ENCODE assay signal across 11 mouse cellular contexts in the genomic region with DNA sequence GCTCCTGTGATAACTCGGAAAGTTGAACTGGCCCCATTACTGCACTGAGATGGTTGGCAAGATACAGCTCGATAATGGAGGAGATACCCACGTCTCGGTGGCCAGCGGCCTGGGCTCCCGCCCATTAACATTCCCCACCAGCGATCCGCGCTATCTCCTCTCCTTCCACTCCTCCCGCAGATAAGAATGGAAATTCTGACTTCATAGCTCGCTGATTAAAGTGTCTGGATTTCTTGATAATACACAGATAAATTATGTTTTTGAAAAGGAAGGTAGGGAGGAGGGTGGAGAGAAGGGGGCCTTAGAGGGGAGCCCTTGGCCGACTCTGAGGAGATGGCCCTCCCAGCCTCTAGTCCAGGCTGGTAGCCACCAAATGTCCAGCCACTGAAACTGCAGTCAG. TPM values are rescaled to one million over a fixed set of nuclear protein-coding genes. Genes with fewer than 3 reads are reported as not detected.
DNase-seq lines count a peak whose midpoint lies in the region; ATAC-seq and TF ChIP-seq lines count a peak whose summit lies in the region.
"Had no signal": no experiment of that assay in that cellular context is flagged by ENCODE, and none has a peak within 500 bp of the region (broad histone marks: within the 10 kb centered on the region; RNA-seq: fewer than 3 reads in every experiment).

No protein-coding gene starts in this region.

- WGBS in embryonic facial prominence, embryonic 12.5 days = 75% methylated on average over 12 of the region's 12 CpGs
- WGBS in embryonic facial prominence, embryonic 10.5 days = 85% methylated on average over 12 of the region's 12 CpGs
- 81% methylated on average over 12 of the region's 12 CpGs for WGBS in hindbrain, embryonic 11.5 days
- WGBS in hindbrain, embryonic 16.5 days = 70% methylated on average over 12 of the region's 12 CpGs
- 71% methylated on average over 12 of the region's 12 CpGs for WGBS in hindbrain, embryonic 12.5 days
- WGBS in liver, embryonic 14.5 days (ENCODE audit: insufficient replicate concordance) = 14% methylated on average over 12 of the region's 12 CpGs

- H3K36me3 ChIP-seq in embryonic facial prominence, embryonic 12.5 days = no peaks in the 10 kb centered on the region
- H3K36me3 ChIP-seq in embryonic facial prominence, embryonic 10.5 days (replicated peaks) = no peaks in the 10 kb centered on the region
- H3K36me3 ChIP-seq in hindbrain, embryonic 11.5 days (ENCODE audit: control insufficient read depth, insufficient read depth, low read length) = no peaks in the 10 kb centered on the region
- H3K36me3 ChIP-seq in hindbrain, embryonic 16.5 days (ENCODE audit: control insufficient read depth, insufficient read depth, low read length) = no peaks in the 10 kb centered on the region
- H3K36me3 ChIP-seq in hindbrain, embryonic 12.5 days = no peaks in the 10 kb centered on the region
- H3K36me3 ChIP-seq in liver, embryonic 14.5 days (replicated peaks; ENCODE audit: control insufficient read depth, insufficient read depth, low read depth) = peaks cover 51% of the 10 kb centered on the region

- no peak overlapping the region for H3K4me3 ChIP-seq in embryonic facial prominence, embryonic 12.5 days
- H3K4me3 ChIP-seq in embryonic facial prominence, embryonic 10.5 days = no peak overlapping the region
- no peak overlapping the region for H3K4me3 ChIP-seq in hindbrain, embryonic 11.5 days (ENCODE audit: low read depth, low read length)
- no peak overlapping the region for H3K4me3 ChIP-seq in hindbrain, embryonic 16.5 days (ENCODE audit: low read length)
- H3K4me3 ChIP-seq in hindbrain, embryonic 12.5 days = no peak overlapping the region
- H3K4me3 ChIP-seq in liver, embryonic 14.5 days (ENCODE audit: insufficient read depth in 1 of 2, low read depth in 2 of 2, low read length in 2 of 2) = peak overlapping the region in 1 of 2 experiments; percentile 4; a peak in 2 of 4 replicates
- H3K4me3 ChIP-seq: heart, adult 2 months had no signal

- TF ChIP-seq EP300 in liver, embryonic 14.5 days (IDR thresholded peaks at IDR 0.05; ENCODE audit: low read depth) = peak; percentile 54

- H3K4me1 ChIP-seq in embryonic facial prominence, embryonic 12.5 days = peaks cover 19% of the 10 kb centered on the region
- peaks cover 87% of the 10 kb centered on the region for H3K4me1 ChIP-seq in embryonic facial prominence, embryonic 10.5 days
- H3K4me1 ChIP-seq in hindbrain, embryonic 11.5 days (replicated peaks; ENCODE audit: control insufficient read depth, insufficient read depth, low read length) = peaks cover 8% of the 10 kb centered on the region
- H3K4me1 ChIP-seq in hindbrain, embryonic 16.5 days (ENCODE audit: control insufficient read depth, insufficient read depth, low read depth, low read length) = peaks cover 10% of the 10 kb centered on the region
- peaks cover 61% of the 10 kb centered on the region for H3K4me1 ChIP-seq in hindbrain, embryonic 12.5 days
- peaks cover 95 to 99% of the 10 kb centered on the region in 2 experiments for H3K4me1 ChIP-seq in liver, embryonic 14.5 days (replicated peaks; ENCODE audit: control insufficient read depth in 2 of 2, insufficient read depth in 2 of 2, low read length in 1 of 2)

- TF ChIP-seq CTCF in liver, embryonic 14.5 days (IDR thresholded peaks at IDR 0.05; ENCODE audit: low read depth) = no peak

- DNase-seq in embryonic facial prominence, embryonic 10.5 days (ENCODE audit: low spot score) = no peak
- DNase-seq in hindbrain, embryonic 11.5 days (ENCODE audit: low spot score) = no peak
- no peak for DNase-seq in liver, embryonic 14.5 days (ENCODE audit: low read depth in 3 of 3, low spot score in 3 of 3)
- DNase-seq in spleen, postnatal 14 days (ENCODE audit: low spot score in 2 of 2) = no peak
- DNase-seq: adrenal gland, postnatal 25 days; cerebellum, postnatal 36 days had no signal

- no peaks in the 10 kb centered on the region for H3K27me3 ChIP-seq in embryonic facial prominence, embryonic 12.5 days
- peaks cover 47% of the 10 kb centered on the region for H3K27me3 ChIP-seq in embryonic facial prominence, embryonic 10.5 days (replicated peaks; ENCODE audit: low read depth, poor library complexity, severe bottlenecking)
- no peaks in the 10 kb centered on the region for H3K27me3 ChIP-seq in hindbrain, embryonic 11.5 days (ENCODE audit: control insufficient read depth, insufficient read depth, low read length)
- H3K27me3 ChIP-seq in hindbrain, embryonic 16.5 days (replicated peaks; ENCODE audit: control insufficient read depth, insufficient read depth, low read length) = no peaks in the 10 kb centered on the region
- peaks cover 19% of the 10 kb centered on the region; the same call in 1 of the 2 replicates for H3K27me3 ChIP-seq in hindbrain, embryonic 12.5 days
- no peaks in the 10 kb centered on the region for H3K27me3 ChIP-seq in liver, embryonic 14.5 days (ENCODE audit: control insufficient read depth, insufficient read depth, low read length)

- H3K4me2 ChIP-seq in embryonic facial prominence, embryonic 12.5 days (replicated peaks) = no peak overlapping the region
- no peak overlapping the region for H3K4me2 ChIP-seq in hindbrain, embryonic 11.5 days (replicated peaks; ENCODE audit: low read depth, low read length)
- no peak overlapping the region for H3K4me2 ChIP-seq in hindbrain, embryonic 16.5 days (ENCODE audit: low read length)
- H3K4me2 ChIP-seq in hindbrain, embryonic 12.5 days (replicated peaks) = no peak overlapping the region
- H3K4me2 ChIP-seq in liver, embryonic 14.5 days (ENCODE audit: low read depth) = peak overlapping the region; percentile 93

- no peak for ATAC-seq in embryonic facial prominence, embryonic 12.5 days (ENCODE audit: insufficient number of reproducible peaks, insufficient read depth, low FRiP score, low TSS enrichment)
- ATAC-seq in hindbrain, embryonic 11.5 days (ENCODE audit: low FRiP score) = no peak
- ATAC-seq in hindbrain, embryonic 16.5 days = no peak
- ATAC-seq in hindbrain, embryonic 12.5 days (ENCODE audit: low FRiP score) = no peak
- no peak for ATAC-seq in liver, embryonic 14.5 days (ENCODE audit: insufficient read depth)
- ATAC-seq in frontal cortex, adult (ENCODE audit: low TSS enrichment) = no peak

- H3K27ac ChIP-seq in embryonic facial prominence, embryonic 12.5 days = no peak overlapping the region
- no peak overlapping the region for H3K27ac ChIP-seq in embryonic facial prominence, embryonic 10.5 days (replicated peaks)
- peak overlapping the region; percentile 56 for H3K27ac ChIP-seq in hindbrain, embryonic 11.5 days (ENCODE audit: low read depth, low read length)
- no peak overlapping the region for H3K27ac ChIP-seq in hindbrain, embryonic 16.5 days (ENCODE audit: low read depth, low read length)
- H3K27ac ChIP-seq in hindbrain, embryonic 12.5 days = peak overlapping the region; percentile 57
- H3K27ac ChIP-seq in liver, embryonic 14.5 days = peak overlapping the region; percentile 88
- H3K27ac ChIP-seq: heart, adult 2 months had no signal

- H3K9ac ChIP-seq in embryonic facial prominence, embryonic 12.5 days = 0 out of 2 replicates have a peak overlapping the region, but pooled peaks have one; percentile 32
- no peak overlapping the region for H3K9ac ChIP-seq in hindbrain, embryonic 11.5 days (ENCODE audit: low read depth, low read length)
- H3K9ac ChIP-seq in hindbrain, embryonic 16.5 days (ENCODE audit: low read depth, low read length) = no peak overlapping the region; the same call in 1 of the 2 replicates
- no peak overlapping the region for H3K9ac ChIP-seq in hindbrain, embryonic 12.5 days
- H3K9ac ChIP-seq in liver, embryonic 14.5 days (replicated peaks) = peak overlapping the region; percentile 72

- H3K9me3 ChIP-seq in embryonic facial prominence, embryonic 12.5 days = no peaks in the 10 kb centered on the region
- no peaks in the 10 kb centered on the region for H3K9me3 ChIP-seq in embryonic facial prominence, embryonic 10.5 days
- no peaks in the 10 kb centered on the region for H3K9me3 ChIP-seq in hindbrain, embryonic 11.5 days (ENCODE audit: control insufficient read depth, low read length)
- no peaks in the 10 kb centered on the region for H3K9me3 ChIP-seq in hindbrain, embryonic 16.5 days (ENCODE audit: control insufficient read depth, low read length)
- no peaks in the 10 kb centered on the region for H3K9me3 ChIP-seq in hindbrain, embryonic 12.5 days (replicated peaks)
- no peaks in the 10 kb centered on the region for H3K9me3 ChIP-seq in liver, embryonic 14.5 days (ENCODE audit: control insufficient read depth, low read length)

RNA-seq across cellular contexts. Expression of gene Zfpm1, which starts 9.1 kb away (rescaled TPM):
- 2.1 and 2.8 TPM in 2 replicates for polyA plus RNA-seq in embryonic facial prominence, embryonic 12.5 days (2016; fragmentation: Nextera tagmentation; extraction: Ambion mirVana)
- 1.5 and 2.0 TPM in 2 replicates for polyA plus RNA-seq in embryonic facial prominence, embryonic 10.5 days (2016; fragmentation: Nextera tagmentation; extraction: Ambion mirVana)
- 1.6 and 1.9 TPM in 2 replicates for polyA plus RNA-seq in hindbrain, embryonic 11.5 days (2014; fragmentation: Nextera tagmentation; extraction: Ambion mirVana)
- 0.75 and 1.2 TPM in 2 replicates for polyA plus RNA-seq in hindbrain, embryonic 16.5 days (2015; fragmentation: Nextera tagmentation; extraction: Ambion mirVana)
- polyA plus RNA-seq in hindbrain, embryonic 12.5 days (2016; fragmentation: Nextera tagmentation; extraction: Ambion mirVana) = 2.5 and 3.3 TPM in 2 replicates
- 69.6 and 80.3 TPM in 2 replicates for polyA plus RNA-seq in liver, embryonic 14.5 days (2012; rRNA removed)
- polyA plus RNA-seq in liver, embryonic 14.5 days (2014; fragmentation: Nextera tagmentation; extraction: Ambion mirVana) = 13.3 and 16.2 TPM in 2 replicates

Comparison
In these comparisons a context has a peak if more than half of its experiments do, and no peak if none do; other contexts are left out.
1. H3K27ac ChIP-seq: peak in hindbrain, embryonic 11.5 days (single experiment), hindbrain, embryonic 12.5 days (single experiment) and liver, embryonic 14.5 days (single experiment); none in embryonic facial prominence, embryonic 12.5 days (single experiment), embryonic facial prominence, embryonic 10.5 days (single experiment) and hindbrain, embryonic 16.5 days (single experiment).
2. H3K9ac ChIP-seq: peak in embryonic facial prominence, embryonic 12.5 days (single experiment) and liver, embryonic 14.5 days (single experiment); none in hindbrain, embryonic 11.5 days (single experiment), hindbrain, embryonic 16.5 days (single experiment) and hindbrain, embryonic 12.5 days (single experiment).